Mouse (Mus musculus): ENCODE results near the gene Snap47. TPM values are rescaled to one million over a fixed set of nuclear protein-coding genes. Genes with fewer than 3 reads are reported as not detected.
A peak's percentile ranks its signal among the peaks of the same experiment; 100 is the strongest.

Gene Snap47
- polyA plus RNA-seq, 1 experiment from 2014 or later: 92.9 TPM

GRCm38 (mm10) chr11:59410851-59411250 is 40.1 kb downstream of the Snap47 start:
- WGBS: 49% methylated on average over 2 of the region's 2 CpGs
- H3K27ac ChIP-seq (ENCODE audit: low read length): no peak overlapping the region
- H3K27me3 ChIP-seq (ENCODE audit: control insufficient read depth, insufficient read depth, low read depth, low read length): no peaks in the 10 kb centered on the region
- no peak overlapping the region for H3K4me2 ChIP-seq (ENCODE audit: low read depth, low read length)
- no peak overlapping the region for H3K9ac ChIP-seq (ENCODE audit: low read length)
- H3K4me1 ChIP-seq (replicated peaks; ENCODE audit: control insufficient read depth, insufficient read depth, low read length): no peaks in the 10 kb centered on the region
- no peak overlapping the region for H3K4me3 ChIP-seq (ENCODE audit: low read length)
- no peak for ATAC-seq (ENCODE audit: low read depth)
- no peaks in the 10 kb centered on the region for H3K9me3 ChIP-seq (ENCODE audit: control insufficient read depth, low read length)
- H3K36me3 ChIP-seq (ENCODE audit: control insufficient read depth, insufficient read depth, low read length): peaks cover 5% of the 10 kb centered on the region; the same call in 1 of the 2 replicates

- H3K4me1 ChIP-seq (replicated peaks; ENCODE audit: control insufficient read depth, insufficient read depth, low read length): no peaks in the 10 kb centered on the region
- no peaks in the 10 kb centered on the region for H3K27me3 ChIP-seq (ENCODE audit: control insufficient read depth, insufficient read depth, low read depth, low read length)
- no peak overlapping the region for H3K4me3 ChIP-seq (ENCODE audit: low read length)
- H3K27ac ChIP-seq (ENCODE audit: low read length): no peak overlapping the region
- H3K4me2 ChIP-seq (ENCODE audit: low read depth, low read length): no peak overlapping the region
- H3K36me3 ChIP-seq (ENCODE audit: control insufficient read depth, insufficient read depth, low read length): peaks cover 5% of the 10 kb centered on the region; the same call in 1 of the 2 replicates
- no peaks in the 10 kb centered on the region for H3K9me3 ChIP-seq (ENCODE audit: control insufficient read depth, low read length)
- WGBS: 88% methylated on average over 1 of the region's 1 CpGs
- ATAC-seq (ENCODE audit: low read depth): no peak
- H3K9ac ChIP-seq (ENCODE audit: low read length): no peak overlapping the region
Measured at GRCm38 (mm10) chr11:59405761-59406160, 45.2 kb downstream of the Snap47 start.

GRCm38 (mm10) chr11:59400876-59401275 is 50.1 kb downstream of the Snap47 start:
- no peaks in the 10 kb centered on the region for H3K9me3 ChIP-seq (ENCODE audit: control insufficient read depth, low read length)
- WGBS: 63% methylated on average over 2 of the region's 2 CpGs
- H3K4me2 ChIP-seq (ENCODE audit: low read depth, low read length): no peak overlapping the region
- no peak for ATAC-seq (ENCODE audit: low read depth)
- no peak overlapping the region for H3K4me3 ChIP-seq (ENCODE audit: low read length)
- no peaks in the 10 kb centered on the region for H3K36me3 ChIP-seq (ENCODE audit: control insufficient read depth, insufficient read depth, low read length)
- peaks cover 9% of the 10 kb centered on the region for H3K4me1 ChIP-seq (replicated peaks; ENCODE audit: control insufficient read depth, insufficient read depth, low read length)
- no peaks in the 10 kb centered on the region for H3K27me3 ChIP-seq (ENCODE audit: control insufficient read depth, insufficient read depth, low read depth, low read length)
- no peak overlapping the region for H3K27ac ChIP-seq (ENCODE audit: low read length)
- H3K9ac ChIP-seq (ENCODE audit: low read length): no peak overlapping the region

- Histone ChIP-seq H3K36me3 (ENCODE audit: control insufficient read depth, insufficient read depth, low read length) (no peaks in the 10 kb centered on the region), H3K27me3 (ENCODE audit: control insufficient read depth, insufficient read depth, low read depth, low read length) (no peaks in the 10 kb centered on the region), H3K9me3 (ENCODE audit: control insufficient read depth, low read length) (no peaks in the 10 kb centered on the region), H3K9ac (ENCODE audit: low read length) (no peak overlapping the region), H3K4me1 (replicated peaks; ENCODE audit: control insufficient read depth, insufficient read depth, low read length) (peaks cover 9% of the 10 kb centered on the region), H3K4me2 (ENCODE audit: low read depth, low read length) (no peak overlapping the region), H3K4me3 (ENCODE audit: low read length) (no peak overlapping the region), H3K27ac (ENCODE audit: low read length) (0 out of 2 replicates have a peak overlapping the region, but pooled peaks have one; percentile 4)
- no peak for ATAC-seq (ENCODE audit: low read depth)
- WGBS: 66% methylated on average over 8 of the region's 8 CpGs
Measured at GRCm38 (mm10) chr11:59399830-59400229, 51.2 kb downstream of the Snap47 start.

GRCm38 (mm10) chr11:59397536-59398371 is 53.2 kb downstream of the Snap47 start:
- peak; percentile 23; the same call in 1 of the 2 replicates for ATAC-seq (ENCODE audit: low read depth)
- no peaks in the 10 kb centered on the region for H3K27me3 ChIP-seq (ENCODE audit: control insufficient read depth, insufficient read depth, low read depth, low read length)
- H3K9ac ChIP-seq (ENCODE audit: low read length): peak overlapping the region; percentile 39; the same call in 1 of the 2 replicates
- no peaks in the 10 kb centered on the region for H3K36me3 ChIP-seq (ENCODE audit: control insufficient read depth, insufficient read depth, low read length)
- WGBS: 32% methylated on average over 22 of the region's 22 CpGs
- H3K4me1 ChIP-seq (replicated peaks; ENCODE audit: control insufficient read depth, insufficient read depth, low read length): peaks cover 15% of the 10 kb centered on the region
- H3K4me2 ChIP-seq (ENCODE audit: low read depth, low read length): peak overlapping the region; percentile 22; the same call in 1 of the 2 replicates
- H3K27ac ChIP-seq (ENCODE audit: low read length): peak overlapping the region; percentile 40
- no peaks in the 10 kb centered on the region for H3K9me3 ChIP-seq (ENCODE audit: control insufficient read depth, low read length)
- no peak overlapping the region for H3K4me3 ChIP-seq (ENCODE audit: low read length)

GRCm38 (mm10) chr11:59394451-59394850 is 56.5 kb downstream of the Snap47 start:
- H3K4me1 ChIP-seq (replicated peaks; ENCODE audit: control insufficient read depth, insufficient read depth, low read length): peaks cover 15% of the 10 kb centered on the region
- no peaks in the 10 kb centered on the region for H3K9me3 ChIP-seq (ENCODE audit: control insufficient read depth, low read length)
- H3K4me3 ChIP-seq (ENCODE audit: low read length): no peak overlapping the region
- no peak overlapping the region for H3K4me2 ChIP-seq (ENCODE audit: low read depth, low read length)
- H3K27me3 ChIP-seq (ENCODE audit: control insufficient read depth, insufficient read depth, low read depth, low read length): no peaks in the 10 kb centered on the region
- H3K27ac ChIP-seq (ENCODE audit: low read length): peak overlapping the region; percentile 66
- ATAC-seq (ENCODE audit: low read depth): no peak
- H3K36me3 ChIP-seq (ENCODE audit: control insufficient read depth, insufficient read depth, low read length): no peaks in the 10 kb centered on the region
- no peak overlapping the region for H3K9ac ChIP-seq (ENCODE audit: low read length)
- 62% methylated on average over 5 of the region's 5 CpGs for WGBS

GRCm38 (mm10) chr11:59393591-59393990 is 57.4 kb downstream of the Snap47 start:
- peak; percentile 74 for ATAC-seq (ENCODE audit: low read depth)
- WGBS: 24% methylated on average over 9 of the region's 9 CpGs
- no peak overlapping the region for H3K4me2 ChIP-seq (ENCODE audit: low read depth, low read length)

GRCm38 (mm10) chr11:59392300-59392699 is 58.7 kb downstream of the Snap47 start:
- Histone ChIP-seq H3K27me3 (ENCODE audit: control insufficient read depth, insufficient read depth, low read depth, low read length) (no peaks in the 10 kb centered on the region), H3K4me1 (replicated peaks; ENCODE audit: control insufficient read depth, insufficient read depth, low read length) (peaks cover 5% of the 10 kb centered on the region), H3K9ac (ENCODE audit: low read length) (no peak overlapping the region), H3K27ac (ENCODE audit: low read length) (no peak overlapping the region), H3K36me3 (ENCODE audit: control insufficient read depth, insufficient read depth, low read length) (no peaks in the 10 kb centered on the region), H3K4me2 (ENCODE audit: low read depth, low read length) (no peak overlapping the region), H3K4me3 (ENCODE audit: low read length) (no peak overlapping the region), H3K9me3 (ENCODE audit: control insufficient read depth, low read length) (no peaks in the 10 kb centered on the region)
- ATAC-seq (ENCODE audit: low read depth): no peak
- WGBS: 58% methylated on average over 6 of the region's 6 CpGs

More at GRCm38 (mm10) chr11:59393591-59393990, 57.4 kb downstream of the Snap47 start:
- Histone ChIP-seq H3K4me1 (replicated peaks; ENCODE audit: control insufficient read depth, insufficient read depth, low read length) (peaks cover 15% of the 10 kb centered on the region), H3K36me3 (ENCODE audit: control insufficient read depth, insufficient read depth, low read length) (no peaks in the 10 kb centered on the region), H3K9ac (ENCODE audit: low read length) (no peak overlapping the region), H3K4me3 (ENCODE audit: low read length) (no peak overlapping the region), H3K9me3 (ENCODE audit: control insufficient read depth, low read length) (no peaks in the 10 kb centered on the region), H3K27ac (ENCODE audit: low read length) (peak overlapping the region; percentile 66), H3K27me3 (ENCODE audit: control insufficient read depth, insufficient read depth, low read depth, low read length) (no peaks in the 10 kb centered on the region)

- Histone ChIP-seq H3K36me3 (ENCODE audit: control insufficient read depth, insufficient read depth, low read length) (no peaks in the 10 kb centered on the region), H3K27me3 (ENCODE audit: control insufficient read depth, insufficient read depth, low read depth, low read length) (no peaks in the 10 kb centered on the region), H3K9me3 (ENCODE audit: control insufficient read depth, low read length) (no peaks in the 10 kb centered on the region), H3K4me2 (ENCODE audit: low read depth, low read length) (no peak overlapping the region), H3K4me3 (ENCODE audit: low read length) (no peak overlapping the region), H3K9ac (ENCODE audit: low read length) (no peak overlapping the region), H3K4me1 (replicated peaks; ENCODE audit: control insufficient read depth, insufficient read depth, low read length) (peaks cover 7% of the 10 kb centered on the region), H3K27ac (ENCODE audit: low read length) (no peak overlapping the region)
- 42% methylated on average over 9 of the region's 9 CpGs for WGBS
- peak; percentile 49 for ATAC-seq (ENCODE audit: low read depth)
Measured at GRCm38 (mm10) chr11:59390470-59390869, 60.5 kb downstream of the Snap47 start.

Measured in lung, embryonic 16.5 days (tissue).